8 mouse cellular contexts compared by ENCODE assay signal in genomic region chr16:11418183-11418588, GRCm38 (mm10).
DNase-seq lines count a peak whose midpoint lies in the region; ATAC-seq and TF ChIP-seq lines count a peak whose summit lies in the region.

No protein-coding gene starts in this region.

- peaks cover 19% of the 10 kb centered on the region for H3K4me1 ChIP-seq in thymus, adult 2 months (replicated peaks; ENCODE audit: control insufficient read depth, insufficient read depth, low read length)
- H3K4me1 ChIP-seq in forebrain, embryonic 10.5 days: no peaks in the 10 kb centered on the region
- no peaks in the 10 kb centered on the region for H3K4me1 ChIP-seq in limb, embryonic 12.5 days (replicated peaks)
- no peaks in the 10 kb centered on the region for H3K4me1 ChIP-seq in midbrain, postnatal 0 days (ENCODE audit: insufficient read depth, low read length)

- 0 out of 2 replicates have a peak, but pooled peaks have one; percentile 15 for ATAC-seq in limb, embryonic 12.5 days (ENCODE audit: insufficient number of reproducible peaks, insufficient read depth, low FRiP score, low TSS enrichment, low read depth)
- peak; percentile 50 for ATAC-seq in midbrain, postnatal 0 days (ENCODE audit: low FRiP score)

- no peak overlapping the region for H3K4me2 ChIP-seq in limb, embryonic 12.5 days
- no peak overlapping the region for H3K4me2 ChIP-seq in midbrain, postnatal 0 days (ENCODE audit: low read depth, low read length, poor library complexity, severe bottlenecking)

- no peaks in the 10 kb centered on the region for H3K36me3 ChIP-seq in thymus, adult 2 months (ENCODE audit: control insufficient read depth, insufficient read depth, low read length)
- H3K36me3 ChIP-seq in forebrain, embryonic 10.5 days (replicated peaks): peaks cover 10% of the 10 kb centered on the region
- H3K36me3 ChIP-seq in limb, embryonic 12.5 days: peaks cover 25% of the 10 kb centered on the region; the same call in 1 of the 2 replicates
- peaks cover 10% of the 10 kb centered on the region for H3K36me3 ChIP-seq in midbrain, postnatal 0 days (ENCODE audit: insufficient read depth, low read length)

- no peak overlapping the region for H3K27ac ChIP-seq in thymus, adult 2 months (ENCODE audit: control insufficient read depth, insufficient read depth, low read length)
- no peak overlapping the region for H3K27ac ChIP-seq in forebrain, embryonic 10.5 days
- H3K27ac ChIP-seq in limb, embryonic 12.5 days: no peak overlapping the region
- H3K27ac ChIP-seq in midbrain, postnatal 0 days (ENCODE audit: low read depth, low read length): no peak overlapping the region

- no peaks in the 10 kb centered on the region for H3K27me3 ChIP-seq in thymus, adult 2 months (ENCODE audit: control insufficient read depth, insufficient read depth, low read length)
- no peaks in the 10 kb centered on the region for H3K27me3 ChIP-seq in forebrain, embryonic 10.5 days (ENCODE audit: poor library complexity, severe bottlenecking)
- H3K27me3 ChIP-seq in limb, embryonic 12.5 days: no peaks in the 10 kb centered on the region
- H3K27me3 ChIP-seq in midbrain, postnatal 0 days (ENCODE audit: insufficient read depth, low read length): no peaks in the 10 kb centered on the region

- H3K4me3 ChIP-seq in thymus, adult 2 months (ENCODE audit: control insufficient read depth, insufficient read depth, low read length): no peak overlapping the region
- no peak overlapping the region for H3K4me3 ChIP-seq in forebrain, embryonic 10.5 days
- H3K4me3 ChIP-seq in limb, embryonic 12.5 days (replicated peaks): no peak overlapping the region
- H3K4me3 ChIP-seq in midbrain, postnatal 0 days (ENCODE audit: low read depth, low read length): no peak overlapping the region

- H3K9ac ChIP-seq in limb, embryonic 12.5 days (replicated peaks): no peak overlapping the region
- no peak overlapping the region for H3K9ac ChIP-seq in midbrain, postnatal 0 days (replicated peaks; ENCODE audit: low read length, poor library complexity, severe bottlenecking)

- no peak for TF ChIP-seq POLR2A in thymus, adult 2 months (IDR thresholded peaks at IDR 0.05; ENCODE audit: control insufficient read depth, extremely low read depth, insufficient read depth, low read length, poor library complexity)

- no peak for TF ChIP-seq CTCF in thymus, adult 2 months (IDR thresholded peaks at IDR 0.05; ENCODE audit: borderline replicate concordance, control insufficient read depth, extremely low read depth, insufficient read depth, low read length, poor library complexity)
- peak; percentile 98 for TF ChIP-seq CTCF in midbrain, postnatal 0 days (IDR thresholded peaks at IDR 0.05)

- H3K9me3 ChIP-seq in forebrain, embryonic 10.5 days: no peaks in the 10 kb centered on the region
- H3K9me3 ChIP-seq in limb, embryonic 12.5 days: no peaks in the 10 kb centered on the region
- H3K9me3 ChIP-seq in midbrain, postnatal 0 days (ENCODE audit: low read length): no peaks in the 10 kb centered on the region

- DNase-seq in thymus, adult 2 months: peak; percentile 52
- DNase-seq in thymus, adult 18-20 months: no peak
- DNase-seq in c-Kit-negative CD71-positive TER-119-positive erythroid progenitor cells, embryonic 14.5 days (ENCODE audit: low read depth, low spot score): peak; percentile 42
- peak; percentile 47 for DNase-seq in forebrain, embryonic 10.5 days (ENCODE audit: extremely low spot score, low spot score)
- peak; percentile 81 for DNase-seq in induced T-regulatory cell, adult 2 months (ENCODE audit: low read depth)
- DNase-seq in midbrain, postnatal 0 days (ENCODE audit: low spot score): peak; percentile 78
- DNase-seq in thymus, postnatal 0 days (ENCODE audit: low spot score): peak; percentile 83

- WGBS in thymus, adult 2 months: 15% methylated on average over 7 of the region's 7 CpGs
- 23% methylated on average over 7 of the region's 7 CpGs for WGBS in forebrain, embryonic 10.5 days
- WGBS in limb, embryonic 12.5 days: 16% methylated on average over 7 of the region's 7 CpGs
- WGBS in midbrain, postnatal 0 days: 18% methylated on average over 7 of the region's 7 CpGs

Comparison
In these comparisons a context has a peak if more than half of its experiments do, and no peak if none do; other contexts are left out.
1. DNase-seq: peak in thymus, adult 2 months (single experiment), c-Kit-negative CD71-positive TER-119-positive erythroid progenitor cells, embryonic 14.5 days (single experiment), forebrain, embryonic 10.5 days (single experiment), induced T-regulatory cell, adult 2 months (single experiment), midbrain, postnatal 0 days (single experiment) and thymus, postnatal 0 days (single experiment); none in thymus, adult 18-20 months (0 of 2).